In the genomic region with DNA sequence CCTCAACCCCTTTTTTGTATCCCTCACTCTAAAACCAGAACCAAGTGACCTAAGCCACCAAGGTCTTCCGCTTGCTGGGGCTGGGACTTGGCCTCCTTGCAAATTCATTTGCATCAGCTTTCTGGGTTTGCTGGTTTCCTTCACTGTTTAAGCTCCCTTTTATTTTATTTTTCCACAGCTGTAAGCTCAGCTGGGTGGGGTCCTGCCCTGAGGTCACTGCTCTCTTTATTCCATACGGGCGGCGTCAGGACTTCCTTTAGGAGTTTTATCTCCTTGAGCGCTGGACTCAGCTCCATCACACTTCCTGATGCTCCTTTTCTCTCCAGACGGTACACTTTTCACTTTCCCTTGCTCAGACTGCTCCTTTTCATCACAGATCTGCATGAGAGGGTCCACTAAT, we compare ENCODE assay signal across 31 mouse cellular contexts.
DNase-seq lines count a peak whose midpoint lies in the region; ATAC-seq and TF ChIP-seq lines count a peak whose summit lies in the region.
"Had no signal": no experiment of that assay in that cellular context is flagged by ENCODE, and none has a peak within 500 bp of the region (broad histone marks: within the 10 kb centered on the region; RNA-seq: fewer than 3 reads in every experiment).

No protein-coding gene starts in this region.

- no peak for ATAC-seq in heart, embryonic 14.5 days (ENCODE audit: insufficient number of reproducible peaks, insufficient read depth, low FRiP score, low read depth)
- no peak for ATAC-seq in hindbrain, embryonic 13.5 days (ENCODE audit: low FRiP score)
- no peak for ATAC-seq in hindbrain, postnatal 0 days
- ATAC-seq in midbrain, embryonic 16.5 days = no peak
- ATAC-seq: forebrain, embryonic 15.5 days; intestine, embryonic 15.5 days; Patski had no signal

- H3K4me2 ChIP-seq in heart, embryonic 14.5 days (ENCODE audit: low read length) = no peak overlapping the region
- no peak overlapping the region for H3K4me2 ChIP-seq in hindbrain, embryonic 13.5 days
- H3K4me2 ChIP-seq in hindbrain, postnatal 0 days (ENCODE audit: low read depth, low read length) = no peak overlapping the region
- no peak overlapping the region for H3K4me2 ChIP-seq in midbrain, embryonic 16.5 days (ENCODE audit: low read length)
- H3K4me2 ChIP-seq: embryonic facial prominence, embryonic 13.5 days; forebrain, embryonic 15.5 days; hindbrain, embryonic 15.5 days; intestine, embryonic 15.5 days; lung, embryonic 14.5 days; midbrain, embryonic 11.5 days; neural tube, embryonic 12.5 days had no signal

- no peak overlapping the region for H3K9ac ChIP-seq in heart, embryonic 14.5 days (ENCODE audit: low read length)
- H3K9ac ChIP-seq in hindbrain, embryonic 13.5 days = no peak overlapping the region
- H3K9ac ChIP-seq in hindbrain, postnatal 0 days (replicated peaks; ENCODE audit: low read length) = no peak overlapping the region
- no peak overlapping the region for H3K9ac ChIP-seq in midbrain, embryonic 16.5 days (ENCODE audit: low read depth, low read length)
- H3K9ac ChIP-seq: embryonic facial prominence, embryonic 13.5 days; forebrain, embryonic 15.5 days; hindbrain, embryonic 15.5 days; intestine, embryonic 15.5 days; liver, embryonic 14.5 days; lung, embryonic 14.5 days; neural tube, embryonic 12.5 days had no signal

- peaks cover 6% of the 10 kb centered on the region; the same call in 1 of the 2 replicates for H3K27me3 ChIP-seq in heart, embryonic 14.5 days (ENCODE audit: control insufficient read depth, insufficient read depth, low read length)
- H3K27me3 ChIP-seq in hindbrain, embryonic 13.5 days = no peaks in the 10 kb centered on the region
- no peaks in the 10 kb centered on the region for H3K27me3 ChIP-seq in hindbrain, postnatal 0 days (ENCODE audit: insufficient read depth, low read length)
- no peaks in the 10 kb centered on the region for H3K27me3 ChIP-seq in midbrain, embryonic 10.5 days (ENCODE audit: low read depth, poor library complexity, severe bottlenecking)
- no peaks in the 10 kb centered on the region for H3K27me3 ChIP-seq in midbrain, embryonic 16.5 days (ENCODE audit: control insufficient read depth, insufficient read depth, low read depth, low read length)
- H3K27me3 ChIP-seq: CH12.LX; embryonic facial prominence, embryonic 13.5 days; forebrain, embryonic 15.5 days; hindbrain, embryonic 15.5 days; intestine, embryonic 15.5 days; neural tube, embryonic 12.5 days; Patski had no signal

- TF ChIP-seq CTCF in gastrocnemius, adult 2 months (IDR thresholded peaks at IDR 0.05) = no peak
- TF ChIP-seq CTCF in hindbrain, postnatal 0 days (IDR thresholded peaks at IDR 0.05; ENCODE audit: low read depth) = no peak

- no peaks in the 10 kb centered on the region for H3K9me3 ChIP-seq in heart, embryonic 14.5 days (ENCODE audit: control insufficient read depth, low read length)
- H3K9me3 ChIP-seq in hindbrain, embryonic 13.5 days = no peaks in the 10 kb centered on the region
- no peaks in the 10 kb centered on the region for H3K9me3 ChIP-seq in hindbrain, postnatal 0 days (ENCODE audit: low read length)
- H3K9me3 ChIP-seq in midbrain, embryonic 10.5 days (replicated peaks) = no peaks in the 10 kb centered on the region
- no peaks in the 10 kb centered on the region for H3K9me3 ChIP-seq in midbrain, embryonic 16.5 days (replicated peaks; ENCODE audit: control insufficient read depth, low read length, poor library complexity, severe bottlenecking)
- H3K9me3 ChIP-seq: embryonic facial prominence, embryonic 13.5 days; forebrain, embryonic 10.5 days; forebrain, embryonic 15.5 days; hindbrain, embryonic 15.5 days; intestine, embryonic 15.5 days; neural tube, embryonic 12.5 days had no signal

- peaks cover 3 to 17% of the 10 kb centered on the region in 2 experiments; a peak in 3 of 4 replicates for H3K4me1 ChIP-seq in heart, embryonic 14.5 days (ENCODE audit: control insufficient read depth in 2 of 2, insufficient read depth in 2 of 2, low read length in 2 of 2)
- H3K4me1 ChIP-seq in hindbrain, embryonic 13.5 days (replicated peaks) = peaks cover 46% of the 10 kb centered on the region
- H3K4me1 ChIP-seq in hindbrain, postnatal 0 days (ENCODE audit: insufficient read depth, low read length) = peaks cover 3% of the 10 kb centered on the region; the same call in 1 of the 2 replicates
- peaks cover 32% of the 10 kb centered on the region for H3K4me1 ChIP-seq in midbrain, embryonic 10.5 days
- H3K4me1 ChIP-seq in midbrain, embryonic 16.5 days (ENCODE audit: control insufficient read depth, insufficient read depth, low read length) = peaks cover 3% of the 10 kb centered on the region; the same call in 1 of the 2 replicates

- peak; percentile 14 for DNase-seq in gastrocnemius, adult 2 months
- no peak for DNase-seq in gastrocnemius, postnatal 14 days
- no peak for DNase-seq in heart, postnatal 36 days
- no peak for DNase-seq in hindbrain, postnatal 0 days (ENCODE audit: low spot score)
- no peak for DNase-seq in midbrain, embryonic 10.5 days (ENCODE audit: low spot score)
- DNase-seq: adrenal gland, postnatal 14 days; cerebellum, adult 11-12 months; cerebellum, adult 9-11 months; kidney, adult 2 months; layer of hippocampus, postnatal 36 days; left cerebral cortex, postnatal 4 days; liver; lung, embryonic 14.5 days; right cerebral cortex, adult 18-20 months; spleen, adult 18-20 months; thymus, postnatal 25 days had no signal

- 67% methylated on average over 6 of the region's 6 CpGs for WGBS in heart, embryonic 14.5 days
- 54% methylated on average over 6 of the region's 6 CpGs for WGBS in hindbrain, embryonic 13.5 days
- 51% methylated on average over 6 of the region's 6 CpGs for WGBS in hindbrain, postnatal 0 days
- 28% methylated on average over 6 of the region's 6 CpGs for WGBS in midbrain, embryonic 10.5 days
- WGBS in midbrain, embryonic 16.5 days = 38% methylated on average over 6 of the region's 6 CpGs

- intact Hi-C loops in gastrocnemius, adult 2 months (cut with DNase I) = no loop called here
- intact Hi-C loops in gastrocnemius, postnatal 14 days (cut with DNase I; ENCODE audit: low total_unique reads) = no loop called here
- intact Hi-C loops in heart, postnatal 36 days (cut with DNase I) = loop anchor here (2.0 to 10.0 kb wide), 2 partner anchors 63 to 131 kb away; no protein-coding TSS in a partner anchor

- peak overlapping the region; percentile 17; the same call in 1 of the 2 replicates for H3K27ac ChIP-seq in gastrocnemius, adult 2 months
- H3K27ac ChIP-seq in heart, embryonic 14.5 days (replicated peaks in 1 of 2; ENCODE audit: control insufficient read depth in 1 of 2, insufficient read depth in 1 of 2, low read depth in 2 of 2, low read length in 2 of 2) = peak overlapping the region; percentile 17 to 35; a peak in 2 of 4 replicates
- H3K27ac ChIP-seq in hindbrain, embryonic 13.5 days = peak overlapping the region; percentile 40; the same call in 1 of the 2 replicates
- no peak overlapping the region for H3K27ac ChIP-seq in hindbrain, postnatal 0 days
- H3K27ac ChIP-seq in midbrain, embryonic 10.5 days (replicated peaks) = 0 out of 2 replicates have a peak overlapping the region, but pooled peaks have one; percentile 42
- H3K27ac ChIP-seq in midbrain, embryonic 16.5 days (ENCODE audit: low read length) = no peak overlapping the region
- H3K27ac ChIP-seq: embryonic facial prominence, embryonic 13.5 days; forebrain, embryonic 10.5 days; forebrain, embryonic 15.5 days; hindbrain, embryonic 15.5 days; intestine, embryonic 15.5 days; kidney, postnatal 0 days; liver, embryonic 14.5 days; neural tube, embryonic 12.5 days had no signal

- H3K4me3 ChIP-seq in gastrocnemius, adult 2 months = no peak overlapping the region
- no peak overlapping the region for H3K4me3 ChIP-seq in heart, embryonic 14.5 days (ENCODE audit: control insufficient read depth in 1 of 2, insufficient read depth in 1 of 2, low read depth in 1 of 2, low read length in 2 of 2)
- H3K4me3 ChIP-seq in hindbrain, embryonic 13.5 days = no peak overlapping the region
- no peak overlapping the region for H3K4me3 ChIP-seq in hindbrain, postnatal 0 days (ENCODE audit: low read length)
- H3K4me3 ChIP-seq in midbrain, embryonic 10.5 days = no peak overlapping the region
- no peak overlapping the region for H3K4me3 ChIP-seq in midbrain, embryonic 16.5 days (ENCODE audit: low read depth, low read length)
- H3K4me3 ChIP-seq: embryonic facial prominence, embryonic 13.5 days; forebrain, embryonic 10.5 days; forebrain, embryonic 15.5 days; hindbrain, embryonic 15.5 days; intestine, embryonic 15.5 days; myocyte; neural tube, embryonic 12.5 days had no signal

- no peaks in the 10 kb centered on the region for H3K36me3 ChIP-seq in heart, embryonic 14.5 days (ENCODE audit: control insufficient read depth, insufficient read depth, low read length)
- H3K36me3 ChIP-seq in hindbrain, embryonic 13.5 days = no peaks in the 10 kb centered on the region
- no peaks in the 10 kb centered on the region for H3K36me3 ChIP-seq in hindbrain, postnatal 0 days (ENCODE audit: insufficient read depth, low read length)
- H3K36me3 ChIP-seq in midbrain, embryonic 10.5 days = no peaks in the 10 kb centered on the region
- no peaks in the 10 kb centered on the region for H3K36me3 ChIP-seq in midbrain, embryonic 16.5 days (ENCODE audit: control insufficient read depth, insufficient read depth, low read length)
- H3K36me3 ChIP-seq: embryonic facial prominence, embryonic 13.5 days; forebrain, embryonic 10.5 days; forebrain, embryonic 15.5 days; hindbrain, embryonic 15.5 days; intestine, embryonic 15.5 days; neural tube, embryonic 12.5 days had no signal

Comparison
In these comparisons a context has a peak if more than half of its experiments do, and no peak if none do; other contexts are left out.
1. H3K27ac ChIP-seq: peak in gastrocnemius, adult 2 months (single experiment), heart, embryonic 14.5 days (2 of 2), hindbrain, embryonic 13.5 days (single experiment) and midbrain, embryonic 10.5 days (single experiment); none in hindbrain, postnatal 0 days (single experiment) and midbrain, embryonic 16.5 days (single experiment).